Mouse (Mus musculus): ENCODE measurements around the gene Sf3b5.
A peak's percentile ranks its signal among the peaks of the same experiment; 100 is the strongest.
"Not testable (repeated sequence)": the region's sequence is repeated elsewhere in the genome, so short reads cannot be mapped to it uniquely, and the experiment has no call there.

Sf3b5 gene

DNA sequence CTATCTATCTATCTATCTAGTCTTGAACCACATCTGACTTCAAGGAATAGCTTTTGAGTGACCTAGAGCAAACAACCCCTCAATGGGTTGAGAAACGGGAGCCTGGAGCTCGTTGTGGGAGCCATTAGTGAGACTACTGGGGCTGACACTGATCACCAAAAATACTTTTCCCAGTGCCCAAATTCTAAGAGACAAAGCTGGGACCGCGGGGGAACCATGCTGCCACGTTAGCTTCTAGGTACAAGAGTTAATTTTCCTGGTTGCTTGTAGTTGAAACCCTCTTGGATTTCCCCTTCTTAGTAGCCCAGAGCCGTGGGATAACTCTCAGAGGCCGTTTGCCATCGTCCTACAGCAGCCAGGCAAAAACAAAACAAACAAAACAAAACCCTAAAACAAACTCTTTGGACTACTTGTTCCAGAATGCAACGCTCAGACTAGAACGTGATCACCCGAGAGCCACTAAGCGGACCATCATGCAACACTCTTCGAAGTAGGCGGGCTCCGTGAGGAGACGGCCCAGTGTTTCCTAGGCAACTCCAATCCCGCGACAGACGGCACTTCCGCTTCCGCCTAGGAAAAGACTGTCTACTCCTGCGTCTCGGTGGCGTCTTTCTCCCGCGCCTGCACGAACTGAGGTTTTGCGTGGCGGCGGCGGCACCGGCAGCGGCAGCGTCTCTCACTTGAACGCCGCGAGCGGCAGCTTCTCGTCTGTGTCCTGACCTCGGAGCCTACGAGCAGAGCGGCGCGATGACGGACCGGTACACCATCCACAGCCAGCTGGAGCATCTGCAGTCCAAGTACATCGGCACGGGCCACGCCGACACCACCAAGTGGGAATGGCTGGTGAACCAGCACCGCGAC is 3.0 kb downstream of the Sf3b5 start:
- DNase-seq, result peak; percentile 95 to 96

DNA sequence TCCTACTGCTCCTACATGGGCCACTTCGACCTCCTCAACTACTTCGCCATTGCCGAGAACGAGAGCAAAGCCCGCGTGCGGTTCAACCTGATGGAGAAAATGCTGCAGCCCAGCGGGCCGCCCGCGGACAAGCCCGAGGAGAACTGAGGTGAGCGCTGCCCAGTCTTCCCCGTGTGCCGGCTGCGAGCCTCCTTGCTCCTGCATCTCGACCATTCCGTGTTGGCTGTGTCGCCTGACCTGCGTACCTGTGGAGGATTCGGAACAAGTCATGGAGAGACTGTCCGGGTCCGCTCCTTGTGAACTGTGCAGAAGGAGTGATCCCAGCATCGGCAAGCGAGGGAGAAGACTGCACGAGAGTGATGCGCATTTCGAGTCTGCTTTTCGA is 3.6 kb downstream of the Sf3b5 start:
- DNase-seq, result no peak

DNA sequence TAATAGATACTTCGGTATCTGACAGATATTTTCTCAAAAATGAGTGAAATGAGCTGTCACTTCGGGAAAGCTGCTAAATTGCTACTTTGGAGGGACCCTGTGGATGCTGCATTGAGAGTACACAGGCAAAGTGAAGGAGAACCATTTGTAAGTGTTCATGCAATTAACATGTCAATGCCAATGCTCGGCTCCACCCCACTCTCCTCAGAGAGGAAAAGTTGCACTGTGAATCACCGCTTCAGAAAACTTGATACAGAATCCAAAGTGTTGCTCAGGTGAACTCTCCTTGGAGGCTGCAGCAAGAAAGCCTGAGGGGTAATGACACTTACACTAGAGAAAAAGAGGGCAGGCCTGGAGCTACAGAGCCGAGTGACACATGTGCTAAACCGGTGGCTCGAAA is 8.9 kb downstream of the Sf3b5 start:
- no peak for DNase-seq

DNA sequence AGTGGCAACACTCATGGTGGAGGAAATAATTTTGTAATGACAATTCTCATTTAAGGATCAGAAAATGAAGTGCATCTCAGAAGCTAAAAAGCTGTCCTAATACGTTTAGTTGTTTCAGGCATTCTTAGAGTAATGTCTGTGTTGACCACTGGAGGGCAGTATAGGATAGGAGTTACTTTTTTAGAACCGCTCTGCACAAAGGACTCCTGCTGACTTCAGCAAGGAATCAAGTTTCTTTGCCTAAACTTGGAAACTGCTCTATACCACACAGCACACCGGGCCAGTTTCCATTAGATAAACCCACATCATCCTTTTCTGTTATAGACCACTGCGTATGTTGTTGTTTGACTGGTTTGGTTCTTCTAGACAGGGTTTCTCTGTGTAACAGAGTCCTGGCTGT is 11.4 kb downstream of the Sf3b5 start:
- DNase-seq, result peak; percentile 78 to 91

DNA sequence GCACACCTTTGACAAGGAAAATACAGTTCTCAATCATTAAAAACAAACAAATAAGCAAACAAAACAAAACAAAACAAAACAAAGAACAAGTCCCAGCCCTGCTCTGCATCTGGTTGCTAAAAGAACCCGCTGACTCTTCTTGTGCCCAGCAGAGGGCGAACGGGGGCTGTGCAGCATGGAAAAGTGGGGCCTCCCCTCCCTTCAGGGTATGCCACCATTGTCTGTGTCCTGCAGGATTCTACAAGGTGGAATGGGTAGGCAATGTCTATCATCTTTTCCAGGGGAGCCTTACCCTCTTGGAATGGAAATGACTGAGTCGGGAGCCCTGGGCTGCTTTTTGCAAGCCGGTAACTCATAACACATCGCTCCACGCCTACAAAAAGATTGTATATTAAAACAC is 13.4 kb downstream of the Sf3b5 start:
- DNase-seq, result peak; percentile 78 to 79

DNA sequence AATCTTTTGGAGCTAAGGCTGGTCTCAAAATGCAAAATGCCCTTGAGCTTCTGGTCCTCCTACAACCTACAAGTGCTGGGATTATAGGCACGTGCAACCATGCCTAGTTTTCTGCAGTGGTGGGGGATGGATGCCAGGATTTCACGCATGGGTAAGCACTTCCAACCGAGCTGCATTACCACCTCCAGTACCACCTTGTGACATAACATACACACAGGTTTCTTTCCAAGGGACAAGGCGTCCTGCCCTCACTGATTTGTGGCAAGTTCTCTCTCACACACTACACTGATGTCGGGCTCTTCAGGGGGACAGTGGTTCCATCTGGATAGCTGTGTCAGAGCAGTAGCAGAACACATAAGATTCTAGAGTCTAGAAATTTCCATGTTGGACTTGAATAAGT is 13.9 kb downstream of the Sf3b5 start:
- peak; percentile 25 to 30 for DNase-seq

DNA sequence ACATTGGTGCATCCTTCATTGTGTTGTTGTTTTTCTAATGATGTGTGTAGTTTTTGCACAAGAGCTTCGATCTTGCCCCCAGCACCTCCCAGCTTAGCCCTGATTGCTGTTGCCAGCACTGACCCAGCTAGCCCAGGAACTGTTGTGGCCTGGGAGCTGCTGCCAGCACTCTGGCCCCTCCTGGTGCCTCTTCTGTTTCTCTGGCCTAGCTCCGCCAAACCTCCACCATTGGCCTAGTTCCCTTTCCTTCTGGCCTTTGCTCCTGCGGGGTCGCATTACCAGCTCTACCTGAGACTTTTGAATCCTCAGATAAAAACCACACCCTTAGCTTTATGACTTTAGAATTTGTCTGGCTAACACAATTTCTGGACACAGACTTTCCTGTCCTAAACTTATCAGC is 17.0 kb downstream of the Sf3b5 start:
- DNase-seq, result peak; percentile 32 to 41

DNA sequence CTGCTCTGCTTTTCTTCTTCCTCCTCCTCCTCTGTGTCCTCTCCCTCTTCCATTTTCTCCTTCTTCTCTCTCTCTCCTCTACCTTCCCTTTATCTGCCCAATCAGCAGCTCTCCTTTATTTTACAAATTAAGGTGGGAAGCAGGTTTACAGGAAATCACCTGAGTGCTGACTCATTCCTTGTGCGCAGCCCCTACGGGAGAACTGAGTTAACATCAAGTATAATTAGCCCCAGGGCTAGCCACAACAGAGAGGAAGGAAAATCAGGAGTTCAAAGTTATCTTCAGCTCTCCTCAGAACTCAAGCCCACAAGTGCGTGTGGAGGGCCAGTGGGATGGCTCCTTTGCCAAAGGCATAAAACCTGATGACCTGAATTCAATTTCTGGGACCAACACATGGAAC is 18.8 kb downstream of the Sf3b5 start:
- not testable (repeated sequence) for DNase-seq

DNA sequence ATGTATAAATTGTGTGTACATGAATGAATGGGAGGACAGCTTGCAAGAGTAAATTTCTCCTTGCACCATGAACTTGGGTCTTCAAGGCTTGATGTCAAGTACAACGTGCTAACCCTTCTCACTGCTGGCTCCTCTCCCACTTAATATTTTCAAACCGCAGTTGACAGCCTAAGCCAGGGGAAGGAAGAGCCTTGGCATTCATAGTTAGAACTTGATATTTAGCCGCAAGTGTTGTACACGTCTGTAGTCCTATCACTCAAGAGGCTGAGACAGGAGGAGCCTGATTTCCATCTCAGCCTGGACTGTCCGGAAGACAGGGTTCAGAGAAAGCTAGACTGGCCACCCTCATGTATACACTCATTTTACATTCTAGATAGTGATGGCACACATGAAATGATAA is 22.6 kb downstream of the Sf3b5 start:
- DNase-seq, result no peak

DNA sequence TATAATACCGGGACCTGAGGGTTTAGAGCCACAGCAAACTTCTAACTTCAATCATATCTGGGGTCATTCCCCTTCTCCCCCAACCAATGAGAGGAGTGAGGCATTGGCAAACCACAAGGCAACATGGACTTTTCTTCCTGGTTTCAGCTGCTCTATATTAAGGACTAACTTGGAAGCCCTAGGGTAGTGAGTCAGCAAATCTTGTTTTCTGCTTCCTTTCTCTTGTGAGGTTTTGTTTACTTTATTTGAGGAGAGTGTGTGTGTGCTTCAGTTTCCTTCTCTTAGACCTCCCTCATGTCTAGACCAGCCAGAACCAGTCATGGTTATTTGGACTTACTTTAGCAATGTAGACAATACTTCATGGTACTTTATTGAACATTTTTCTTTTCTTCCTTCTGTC is 23.1 kb downstream of the Sf3b5 start:
- DNase-seq, result no peak

DNA sequence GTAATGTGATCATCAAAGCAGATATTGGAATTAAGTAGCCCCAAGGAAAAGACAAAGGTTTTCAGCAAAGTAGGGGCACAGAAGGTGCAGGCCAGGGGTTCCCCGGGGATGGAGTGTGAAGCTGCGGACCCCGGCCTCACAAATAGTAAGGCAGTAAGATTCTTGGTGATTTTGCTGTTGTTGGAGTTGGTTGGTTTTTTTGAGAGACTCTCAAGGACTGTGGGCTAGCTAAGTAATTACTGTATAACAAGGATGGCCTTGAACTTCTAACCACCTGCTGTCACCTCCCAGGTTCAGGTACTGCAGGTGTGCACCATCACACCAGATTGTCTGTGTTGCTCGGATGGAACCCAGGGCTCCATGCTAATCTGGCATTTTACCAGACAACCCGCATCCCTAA is 24.3 kb downstream of the Sf3b5 start:
- DNase-seq, result no peak

DNA sequence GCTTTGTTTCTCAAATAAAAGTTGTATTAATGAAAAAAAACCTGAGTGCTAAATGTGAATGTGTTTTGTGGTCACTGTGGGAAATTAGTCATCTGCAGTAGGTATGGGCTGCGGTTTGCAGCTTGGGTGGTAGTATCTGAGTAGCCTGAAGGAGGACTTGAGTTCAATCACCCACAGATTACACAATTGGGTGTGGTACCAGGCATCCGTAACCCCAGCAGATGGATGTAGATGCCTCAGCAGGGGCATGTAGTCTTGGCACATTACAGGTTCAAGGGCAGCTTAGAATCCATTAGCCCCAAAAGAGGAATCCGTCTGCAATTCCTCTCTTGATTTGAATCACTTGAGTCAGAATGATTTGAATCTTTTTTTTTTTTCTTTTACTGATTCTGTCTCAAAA is 30.1 kb downstream of the Sf3b5 start:
- DNase-seq, result no peak

DNA sequence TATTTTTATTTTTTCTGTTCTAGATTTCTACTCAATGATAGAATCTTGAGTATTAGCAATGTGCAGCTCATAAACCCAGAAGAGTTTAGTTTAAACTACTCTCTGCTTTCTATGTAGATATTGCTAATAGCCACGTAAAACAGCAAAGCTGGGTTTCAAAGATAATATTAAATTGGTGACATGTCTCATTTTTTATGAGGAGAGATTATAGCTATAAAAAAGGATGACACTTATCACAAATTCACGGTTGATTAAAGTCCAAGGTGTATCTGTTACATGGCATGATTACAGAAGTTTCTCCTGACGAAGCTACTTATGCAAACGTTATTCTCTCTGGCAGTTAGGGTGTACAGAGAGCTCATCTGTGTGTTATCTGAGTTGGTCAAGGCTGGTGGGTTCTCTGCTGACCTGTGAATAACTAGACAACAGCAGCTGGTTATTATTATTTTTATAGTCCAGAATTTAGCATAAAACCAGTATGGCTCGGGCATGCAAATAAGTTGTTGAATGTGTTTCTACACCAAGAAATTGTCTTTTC is 34.6 kb downstream of the Sf3b5 start:
- no peak for DNase-seq

DNA sequence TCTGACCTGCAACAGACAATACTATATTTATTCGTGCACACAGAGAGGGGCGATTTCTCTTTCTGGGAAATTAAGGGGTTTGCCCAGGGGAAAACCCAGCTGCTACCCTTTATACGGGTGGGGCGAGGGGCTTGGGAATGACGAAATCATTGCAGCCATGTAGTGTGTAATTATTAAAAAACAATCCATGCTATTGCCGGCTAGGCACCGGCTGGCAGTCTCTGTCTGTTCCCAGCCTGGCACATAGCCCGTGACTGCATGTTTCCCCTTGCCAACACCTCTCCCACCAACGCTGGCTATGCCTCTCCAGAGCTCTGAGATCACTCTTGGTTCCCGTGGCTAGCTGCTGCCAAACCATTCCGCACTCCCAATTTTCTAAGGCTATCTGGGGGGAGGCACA is 39.5 kb downstream of the Sf3b5 start:
- DNase-seq, result peak; percentile 93 to 95

DNA sequence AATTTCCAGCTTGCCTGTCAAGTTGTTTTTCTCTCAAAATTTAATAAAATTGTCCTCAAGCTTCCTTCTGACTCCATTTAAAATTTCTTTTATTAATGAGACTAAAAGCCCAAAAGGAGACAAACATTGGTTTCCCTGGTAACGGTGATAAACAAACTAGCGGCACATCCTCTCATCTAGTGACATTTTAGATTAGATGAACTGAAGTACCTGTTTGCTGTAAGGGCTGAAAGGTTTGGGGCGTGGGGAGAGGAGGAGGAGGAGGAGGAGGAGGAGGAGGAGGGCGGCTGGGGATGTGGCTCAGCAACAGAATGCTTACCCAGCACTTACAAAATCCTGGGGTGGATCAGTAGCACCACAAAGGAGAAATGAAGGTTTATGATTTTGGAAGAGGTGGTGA is 42.7 kb downstream of the Sf3b5 start:
- no peak for DNase-seq

DNA sequence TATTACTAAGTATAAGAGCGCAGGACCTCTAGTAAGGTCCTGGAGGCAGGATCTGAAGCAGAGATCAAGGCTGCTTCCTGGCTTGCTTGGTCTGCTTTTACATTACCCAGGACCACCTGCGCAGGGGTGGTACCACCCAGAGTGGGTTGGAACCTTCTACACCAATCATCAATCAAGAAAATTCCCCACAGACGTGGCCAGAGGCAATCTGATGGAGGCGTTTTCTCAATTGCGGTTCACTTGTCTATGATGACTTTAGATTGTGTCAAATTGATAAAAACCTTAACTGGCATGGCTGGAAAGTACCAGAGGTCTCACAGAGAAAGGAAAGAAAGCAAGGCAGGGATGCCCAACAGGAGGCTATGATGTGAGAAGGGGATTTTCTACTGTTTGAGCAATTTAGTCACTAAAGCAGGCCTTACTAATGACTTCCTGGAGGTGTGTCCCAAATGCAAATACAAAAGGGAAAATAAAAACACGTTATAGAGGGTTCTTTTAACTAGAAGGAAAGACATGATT is 51.8 kb downstream of the Sf3b5 start:
- DNase-seq, result no peak
